Mouse (Mus musculus): ENCODE results near the gene Trim72. TPM values are rescaled to one million over a fixed set of nuclear protein-coding genes. Genes with fewer than 3 reads are reported as not detected.
A peak's percentile ranks its signal among the peaks of the same experiment; 100 is the strongest.

Trim72 gene
- under 1 TPM; 0.40 to 0.55 TPM for total RNA-seq (2021)
- long read RNA-seq: 0 reads

- DNase-seq (ENCODE audit: low spot score in 2 of 2): no peak
These were observed at the start of gene Trim72 for GRCm38 (mm10) chr7:128003688-128004087. Trim72 (plus strand) TSS chr7:128003949.

- no peak for DNase-seq (ENCODE audit: low spot score in 2 of 2)
These were observed 44.4 kb upstream of the Trim72 start for GRCm38 (mm10) chr7:127959364-127959763.

- DNase-seq (ENCODE audit: low spot score in 2 of 2): no peak
These were observed 37.3 kb upstream of the Trim72 start for GRCm38 (mm10) chr7:127966371-127966918.

GRCm38 (mm10) chr7:127967004-127967921 lies 36.5 kb upstream of the Trim72 start, which contains the start of gene Fus:
Fus (plus strand) TSS chr7:127967457.
- DNase-seq (ENCODE audit: low spot score in 2 of 2): peak; percentile 97 to 99

GRCm38 (mm10) chr7:127967922-127968828 lies 35.6 kb upstream of the Trim72 start:
- peak; percentile 71 to 77 for DNase-seq (ENCODE audit: low spot score in 2 of 2)

GRCm38 (mm10) chr7:127974413-127974930 lies 29.3 kb upstream of the Trim72 start:
- no peak for DNase-seq (ENCODE audit: low spot score in 2 of 2)

- no peak for DNase-seq (ENCODE audit: low spot score in 2 of 2)
These were observed 24.9 kb upstream of the Trim72 start for GRCm38 (mm10) chr7:127978856-127979255.

- no peak for DNase-seq (ENCODE audit: low spot score in 2 of 2)
These were observed 23.1 kb upstream of the Trim72 start for GRCm38 (mm10) chr7:127980606-127981005.

GRCm38 (mm10) chr7:127988904-127989303 lies 14.8 kb upstream of the Trim72 start:
- no peak for DNase-seq (ENCODE audit: low spot score in 2 of 2)

GRCm38 (mm10) chr7:127991643-127992487 lies 11.9 kb upstream of the Trim72 start:
- DNase-seq (ENCODE audit: low spot score in 2 of 2): peak; percentile 83 to 84

GRCm38 (mm10) chr7:127992488-127993340 lies 11.0 kb upstream of the Trim72 start:
- DNase-seq (ENCODE audit: low spot score in 2 of 2): no peak

GRCm38 (mm10) chr7:127993341-127993977 lies 10.3 kb upstream of the Trim72 start, which contains the start of gene Pycard:
Pycard (minus strand) TSS chr7:127993867.
- peak; percentile 34 to 35 for DNase-seq (ENCODE audit: low spot score in 2 of 2)

GRCm38 (mm10) chr7:127999436-127999835 lies 4.3 kb upstream of the Trim72 start:
- DNase-seq (ENCODE audit: low spot score in 2 of 2): no peak

- no peak for DNase-seq (ENCODE audit: low spot score in 2 of 2)
These were observed 3.4 kb upstream of the Trim72 start for GRCm38 (mm10) chr7:128000068-128000950.

GRCm38 (mm10) chr7:128003098-128003497 lies 651 bp upstream of the Trim72 start:
- no peak for DNase-seq (ENCODE audit: low spot score in 2 of 2)

- DNase-seq (ENCODE audit: low spot score in 2 of 2): no peak
These were observed 369 bp downstream of the Trim72 start for GRCm38 (mm10) chr7:128004150-128004486.

GRCm38 (mm10) chr7:128004487-128005362 lies 976 bp downstream of the Trim72 start:
- DNase-seq (ENCODE audit: low spot score in 2 of 2): no peak
